Mouse (Mus musculus) 3T3-L1 (cell line): Measurements from ENCODE around the gene Kcnt1.
"Not testable (repeated sequence)": the region's sequence is repeated elsewhere in the genome, so short reads cannot be mapped to it uniquely, and the experiment has no call there.

Experiments
- DNase-seq: peaks from one replicate; pipeline ENCODE4 v3.0.0-alpha.2; 2015; ENCODE audit warnings: low read depth, low spot score

Kcnt1 gene

DNA sequence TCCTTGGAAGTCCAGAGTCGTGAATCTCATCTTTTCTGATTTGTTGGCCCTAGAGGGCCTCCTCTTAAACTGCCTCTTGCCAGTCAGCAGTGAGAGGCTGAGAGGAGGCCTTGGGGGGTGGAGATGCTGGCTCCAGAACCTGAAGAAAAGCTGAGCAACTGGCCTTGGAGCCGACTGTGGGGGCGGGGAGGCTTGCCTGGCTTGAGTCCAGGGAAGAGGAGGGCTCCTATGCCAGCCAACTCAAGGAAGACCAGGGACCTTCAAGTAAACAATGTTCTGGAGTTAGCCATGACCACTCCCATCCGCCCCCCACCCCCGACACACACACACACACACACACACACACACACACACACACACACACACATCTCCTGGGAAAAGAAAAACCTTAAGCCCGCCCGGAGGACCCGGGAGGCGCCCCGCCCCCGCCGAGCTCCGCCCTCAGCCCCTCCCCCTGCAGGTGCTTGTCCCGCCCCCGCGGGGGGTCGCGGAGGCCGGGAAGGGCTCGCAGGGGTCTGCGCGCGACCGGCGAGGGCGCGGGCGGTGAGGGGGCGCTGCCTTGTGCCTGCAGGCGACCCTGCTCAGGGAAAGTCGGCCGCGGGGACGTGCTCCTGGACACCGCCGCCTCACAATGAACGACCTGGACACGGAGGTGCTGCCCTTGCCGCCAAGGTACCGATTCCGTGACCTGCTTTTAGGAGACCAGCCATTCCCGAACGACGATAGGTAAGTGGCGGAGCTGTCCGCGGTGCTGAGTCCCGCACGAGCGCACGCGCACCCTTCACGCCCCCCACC, at the start of gene Kcnt1:
Gene Kcnt1 (plus strand): TSS at position 398 of the 795 bp plus-strand sequence.
- no peak for DNase-seq

DNA sequence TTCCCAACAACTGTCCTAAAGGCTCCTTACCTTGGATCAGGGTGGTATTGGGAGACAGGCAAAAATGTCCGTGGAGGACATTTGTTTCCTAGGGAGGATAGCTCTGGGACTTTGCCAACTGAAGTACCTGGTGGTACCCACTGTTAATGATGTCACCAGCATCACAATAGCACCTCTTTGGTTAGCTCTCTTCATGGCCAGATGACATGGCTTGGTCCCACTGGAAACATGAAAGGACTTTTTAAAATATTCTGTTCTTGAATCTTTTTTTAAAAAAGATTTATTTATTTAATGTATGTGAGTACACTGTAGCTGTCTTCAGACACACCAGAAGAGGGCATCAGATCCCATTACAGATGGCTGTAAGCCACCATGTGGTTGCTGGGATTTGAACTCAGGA, 47.8 kb upstream of the Kcnt1 start, which contains the start of gene Glt6d1:
Gene Glt6d1 (minus strand): TSS at position 101 of the 400 bp plus-strand sequence.
- not testable (repeated sequence) for DNase-seq

DNA sequence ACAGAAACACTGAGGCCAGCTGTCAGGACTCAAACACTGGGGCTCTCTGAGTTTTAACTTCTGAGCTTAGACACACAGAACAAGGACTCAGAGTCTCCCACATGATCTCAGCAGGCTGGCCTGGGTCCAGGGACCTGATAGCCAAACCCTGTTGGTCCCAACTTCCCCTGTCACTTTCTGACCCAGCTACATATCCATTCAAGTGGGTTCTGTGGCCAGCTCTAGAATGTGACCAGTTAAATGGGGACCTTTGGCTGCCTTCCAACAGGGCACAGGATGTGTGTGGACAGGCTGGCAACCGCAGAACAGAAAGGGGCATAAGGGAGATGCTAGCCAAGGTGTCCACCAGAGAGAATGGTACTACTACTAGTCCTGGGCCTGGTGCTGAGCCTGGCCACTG, 40.7 kb upstream of the Kcnt1 start, which contains the start of gene Lcn9:
Gene Lcn9 (plus strand): TSS at position 348 of the 400 bp plus-strand sequence.
- DNase-seq: peak; percentile 6

DNA sequence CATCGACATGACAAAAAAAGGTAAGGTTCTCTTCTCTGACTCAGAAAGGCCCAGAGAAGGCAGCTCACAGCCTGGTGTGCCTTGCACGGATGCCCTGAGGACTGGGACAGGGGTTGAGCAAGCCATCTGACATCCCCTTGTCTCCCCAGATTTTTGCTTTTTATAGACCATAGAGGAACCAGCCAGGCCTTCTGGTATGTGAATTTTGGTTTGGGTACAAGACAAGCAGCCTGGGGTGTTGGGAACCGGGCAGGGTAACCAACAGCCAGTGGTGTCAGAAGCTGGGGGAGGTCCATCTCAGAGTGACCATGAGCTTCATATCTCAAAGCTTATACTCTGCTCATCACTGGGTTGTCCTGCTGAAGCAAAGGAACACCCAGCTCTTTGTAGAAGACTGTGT, 38.8 kb upstream of the Kcnt1 start:
- no peak for DNase-seq

DNA sequence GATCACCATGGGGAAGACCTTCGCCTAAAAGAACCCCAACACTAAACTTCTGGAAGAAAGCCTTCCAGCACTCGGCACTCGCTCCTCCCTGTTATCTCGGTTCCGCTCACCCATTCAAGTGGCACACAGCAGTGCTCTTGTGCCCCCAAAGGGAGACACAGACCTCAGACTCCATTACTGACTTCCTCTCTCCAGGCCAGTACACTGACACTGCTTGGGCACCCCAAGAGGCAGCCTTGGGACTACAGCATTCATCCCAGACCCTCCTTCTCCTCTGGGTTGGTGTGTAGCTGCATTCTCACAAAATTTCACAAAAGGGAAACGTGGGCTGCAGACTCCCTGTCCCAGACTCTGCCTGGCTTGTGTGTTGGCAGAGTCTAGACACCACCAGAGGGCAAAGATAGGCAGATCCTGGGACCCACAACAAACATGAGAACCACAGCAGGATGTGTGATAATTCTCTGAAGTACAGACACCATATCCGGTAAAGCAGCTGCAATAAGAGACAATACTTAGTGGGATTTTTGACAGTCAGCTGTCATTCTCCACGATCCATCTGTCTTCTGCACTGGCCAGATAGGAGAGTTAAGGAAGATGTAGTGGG, 35.1 kb upstream of the Kcnt1 start:
- DNase-seq: no peak

DNA sequence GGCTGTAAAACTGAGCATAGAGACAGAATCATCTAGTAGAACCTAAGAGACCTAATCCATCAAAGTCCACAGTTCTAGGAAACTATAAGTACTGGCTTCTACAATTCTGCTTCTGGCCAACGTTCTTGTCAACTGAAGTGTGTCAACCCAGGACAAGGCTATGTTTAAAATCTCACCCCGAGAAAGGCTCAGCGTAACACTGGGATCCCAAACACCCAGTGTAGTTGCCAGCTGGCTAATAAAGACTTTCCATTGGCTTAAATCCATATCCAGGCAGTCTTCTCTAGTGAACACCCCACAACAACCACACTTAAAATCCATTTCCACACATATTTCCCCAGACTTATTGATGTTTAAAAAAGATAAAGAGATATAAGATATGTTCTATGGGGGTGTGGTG, 32.7 kb upstream of the Kcnt1 start:
- DNase-seq: no peak

DNA sequence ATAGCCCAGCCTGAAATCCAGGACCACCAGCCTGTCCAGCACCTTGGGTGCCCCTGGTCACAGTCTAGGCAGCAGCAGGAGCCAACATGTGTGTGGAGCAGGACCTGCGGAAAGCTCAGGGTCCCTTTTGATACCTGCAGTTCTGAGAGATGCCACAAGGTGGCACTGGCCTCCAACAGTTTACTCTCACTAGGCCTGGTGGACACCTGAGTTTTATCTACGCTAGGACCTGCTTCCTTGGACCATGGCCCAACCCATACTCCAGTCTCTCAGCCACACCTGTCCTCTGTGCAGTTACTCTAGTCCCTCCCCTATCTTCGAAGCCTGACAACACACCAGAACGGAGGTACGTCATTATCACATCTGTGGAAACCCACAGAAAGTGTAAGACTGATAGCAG, 27.2 kb upstream of the Kcnt1 start:
- DNase-seq: peak; percentile 80

DNA sequence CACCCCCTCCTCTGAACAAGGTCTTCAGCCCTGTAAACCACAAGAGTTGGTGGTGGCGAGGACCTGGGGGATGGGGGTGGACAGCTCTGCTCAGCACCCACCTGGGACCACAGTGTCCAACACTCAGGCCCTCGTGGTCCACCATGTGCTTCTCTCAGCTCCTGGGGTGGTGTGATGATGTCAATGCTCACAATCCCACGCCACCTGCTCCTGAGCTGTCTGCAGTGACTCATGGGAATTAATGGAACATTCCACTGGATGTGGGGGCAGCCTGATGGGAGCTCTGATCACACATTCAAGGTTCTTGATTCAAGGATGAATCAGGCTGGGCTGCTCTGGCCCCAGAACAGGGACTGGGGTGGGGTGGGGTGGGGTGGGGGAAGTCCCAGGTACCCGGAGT, 21.4 kb upstream of the Kcnt1 start:
- peak; percentile 45 for DNase-seq

DNA sequence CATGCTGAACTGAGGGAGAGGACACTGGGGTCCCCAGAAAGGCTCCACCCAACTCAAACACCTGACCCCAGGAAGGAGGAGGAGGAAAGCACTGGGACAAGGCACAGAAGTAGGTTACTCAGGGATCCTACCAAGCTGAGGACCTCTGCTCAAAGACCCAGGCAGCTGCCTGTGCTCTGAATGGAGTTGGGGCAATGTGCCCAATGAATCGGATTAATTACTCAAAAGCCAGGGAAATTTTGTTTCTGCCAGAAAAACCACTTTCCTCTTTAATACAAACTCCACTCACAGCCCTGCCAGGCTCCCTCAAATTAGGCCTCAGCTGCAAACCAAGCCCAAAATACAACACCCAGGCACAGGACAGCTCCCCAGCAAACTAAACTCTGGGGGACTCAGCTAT, 20.8 kb upstream of the Kcnt1 start:
- no peak for DNase-seq

DNA sequence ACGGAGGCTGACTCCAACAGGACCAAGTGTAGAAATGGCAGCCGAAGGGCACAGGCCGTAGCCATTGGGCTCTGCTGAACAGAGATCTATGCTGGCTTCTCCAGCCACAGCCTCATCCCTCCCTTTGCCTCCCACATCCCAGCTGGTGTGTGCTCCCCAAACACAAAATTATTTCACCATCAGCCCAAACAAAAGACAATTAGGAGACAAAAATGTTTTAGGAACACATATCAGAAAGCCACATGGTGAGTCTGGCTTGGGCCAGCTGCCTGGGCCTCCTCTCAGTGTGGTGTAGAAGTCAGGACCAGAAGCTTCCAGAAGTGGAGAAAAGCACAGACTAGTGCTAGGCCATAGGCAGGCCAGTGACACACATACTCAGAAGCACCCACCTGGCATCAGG, 19.4 kb upstream of the Kcnt1 start:
- no peak for DNase-seq

DNA sequence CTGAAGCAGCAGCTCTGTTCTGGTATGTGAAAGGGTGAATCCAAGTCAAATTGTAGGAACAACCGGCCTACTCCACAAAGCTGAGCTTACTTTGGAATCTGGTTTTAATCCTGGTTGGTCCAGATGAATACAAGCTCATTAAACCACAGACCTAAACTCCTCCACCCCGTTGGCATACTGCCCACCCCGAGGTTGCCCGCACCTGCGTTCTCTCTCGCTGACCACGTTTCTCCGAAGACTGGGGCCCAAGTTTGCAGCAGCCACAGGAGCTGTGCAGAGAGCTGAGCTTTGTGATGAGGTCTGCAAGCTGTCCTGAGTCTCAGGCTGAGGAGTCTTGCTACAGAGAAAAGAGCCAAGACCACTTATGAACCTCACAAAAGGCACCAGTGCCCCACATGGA, 17.0 kb upstream of the Kcnt1 start:
- DNase-seq: no peak

DNA sequence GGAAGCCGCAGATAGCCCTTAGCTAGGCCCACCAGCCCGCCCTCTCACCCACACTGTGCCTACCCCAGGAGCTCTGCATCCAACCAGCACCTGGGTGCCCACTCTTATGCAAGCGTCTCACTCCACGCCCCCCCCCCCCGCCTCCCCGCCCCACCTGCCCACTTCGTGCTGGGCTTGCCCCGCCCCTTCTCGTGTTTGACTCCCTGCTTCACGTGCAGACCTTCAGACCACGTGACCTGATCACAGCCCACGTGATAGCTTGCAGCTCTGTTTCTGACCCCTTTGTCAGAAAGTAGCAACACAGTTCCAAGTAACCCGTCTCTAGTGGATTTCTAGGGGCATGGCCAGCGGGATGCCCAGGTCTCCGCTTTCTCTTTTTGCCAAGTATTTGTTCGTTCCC, 16.3 kb upstream of the Kcnt1 start, which contains the start of gene Sohlh1:
Gene Sohlh1 (minus strand): TSS at position 23 of the 400 bp plus-strand sequence.
- DNase-seq: no peak

DNA sequence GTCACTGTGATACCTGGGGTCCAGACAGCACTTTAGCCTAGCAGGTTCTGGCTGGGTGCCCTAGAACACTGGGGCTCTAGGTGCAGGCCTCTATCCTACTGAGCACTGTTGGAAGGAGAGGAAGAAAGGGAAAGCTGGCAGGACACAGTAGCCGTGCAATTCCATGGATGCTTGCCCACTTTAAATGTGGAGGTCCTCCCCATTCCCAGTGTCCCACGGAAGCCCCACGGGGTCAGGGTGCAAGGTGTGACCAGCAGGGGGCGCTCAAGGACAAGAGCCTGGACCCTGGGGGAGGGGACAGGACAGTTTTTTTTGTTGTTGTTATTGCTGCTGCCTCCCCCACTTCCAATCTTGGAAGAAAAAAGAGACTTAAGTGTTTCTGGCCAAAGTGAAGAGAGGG, 13.2 kb upstream of the Kcnt1 start:
- DNase-seq: peak; percentile 21

DNA sequence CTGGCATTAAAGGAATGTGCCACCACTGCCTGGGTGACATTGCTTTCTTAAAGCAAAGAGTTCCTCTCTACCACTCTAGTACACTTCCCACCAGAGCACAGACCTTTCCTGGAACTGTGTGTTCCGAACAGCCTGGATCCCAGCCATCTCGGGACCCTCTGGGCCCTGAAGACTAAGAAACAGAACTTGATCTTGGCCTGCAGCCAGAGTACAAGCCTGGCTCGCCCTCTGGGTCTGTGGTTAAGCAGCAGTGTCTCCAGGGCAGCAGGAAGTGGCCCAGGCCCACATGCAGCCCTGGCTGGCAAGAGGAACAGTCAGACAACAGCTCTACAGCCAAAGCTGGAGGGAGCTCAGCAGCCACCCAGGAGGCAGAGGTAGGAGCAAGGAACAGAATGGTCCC, 10.9 kb upstream of the Kcnt1 start:
- DNase-seq: peak; percentile 47

DNA sequence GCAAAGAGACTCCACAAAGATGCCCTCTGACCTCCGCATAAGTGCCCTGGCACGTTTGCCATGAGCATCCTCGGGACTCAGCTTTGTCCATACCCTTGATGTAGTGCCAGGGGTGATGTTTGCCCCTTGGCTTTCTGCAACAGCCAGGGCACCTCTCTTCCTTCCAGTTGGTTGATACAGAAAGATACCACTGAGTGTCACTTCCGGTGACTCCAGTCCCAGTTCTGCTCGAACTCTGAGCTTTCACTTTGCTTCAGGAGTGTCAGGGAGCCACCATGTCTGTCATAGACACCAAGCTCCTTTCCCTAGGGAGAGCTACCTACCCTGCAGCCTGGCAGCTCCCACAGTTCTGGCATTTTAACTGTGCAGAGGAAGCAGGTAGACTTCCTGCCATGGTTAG, 9.5 kb upstream of the Kcnt1 start:
- no peak for DNase-seq

DNA sequence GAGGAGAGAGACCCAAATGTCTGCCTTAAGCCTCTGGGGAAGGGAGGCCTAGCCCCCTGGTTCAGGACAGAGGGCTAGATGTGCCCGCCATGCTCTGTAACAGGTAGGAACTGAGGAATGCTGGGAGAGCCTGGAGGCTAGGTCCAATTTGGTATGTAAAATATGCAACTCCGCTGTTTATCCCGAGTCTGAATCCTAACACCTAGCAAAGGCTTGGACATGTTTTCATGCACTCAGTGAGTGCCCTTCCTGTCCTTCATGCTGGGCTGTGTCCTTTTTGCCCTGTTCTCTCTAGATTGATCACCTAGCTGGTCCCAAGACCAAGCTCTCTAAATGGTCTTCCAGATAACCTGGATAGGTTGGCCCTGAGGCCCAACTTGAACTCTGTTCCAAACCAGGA, 3.6 kb upstream of the Kcnt1 start:
- no peak for DNase-seq

DNA sequence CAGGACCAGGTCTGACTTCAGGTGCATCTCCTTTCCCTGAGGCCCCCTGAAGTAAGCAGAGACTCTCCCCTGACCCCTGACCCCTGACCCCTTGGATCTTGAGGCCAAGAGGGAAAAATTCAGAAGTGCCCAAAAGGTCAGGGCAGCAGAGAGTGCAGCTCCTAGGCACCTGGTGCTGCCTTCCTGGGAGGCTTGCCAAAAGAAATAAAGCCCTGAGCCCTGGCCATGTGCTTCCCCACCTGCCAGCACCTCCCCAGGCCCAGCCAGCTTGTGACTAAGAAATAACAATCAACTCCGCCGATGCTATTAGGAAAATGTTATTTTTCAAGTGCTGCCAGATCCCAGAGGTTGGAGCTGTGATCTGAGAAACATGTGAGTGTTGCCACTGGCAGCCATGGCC, 1.5 kb upstream of the Kcnt1 start:
- no peak for DNase-seq

DNA sequence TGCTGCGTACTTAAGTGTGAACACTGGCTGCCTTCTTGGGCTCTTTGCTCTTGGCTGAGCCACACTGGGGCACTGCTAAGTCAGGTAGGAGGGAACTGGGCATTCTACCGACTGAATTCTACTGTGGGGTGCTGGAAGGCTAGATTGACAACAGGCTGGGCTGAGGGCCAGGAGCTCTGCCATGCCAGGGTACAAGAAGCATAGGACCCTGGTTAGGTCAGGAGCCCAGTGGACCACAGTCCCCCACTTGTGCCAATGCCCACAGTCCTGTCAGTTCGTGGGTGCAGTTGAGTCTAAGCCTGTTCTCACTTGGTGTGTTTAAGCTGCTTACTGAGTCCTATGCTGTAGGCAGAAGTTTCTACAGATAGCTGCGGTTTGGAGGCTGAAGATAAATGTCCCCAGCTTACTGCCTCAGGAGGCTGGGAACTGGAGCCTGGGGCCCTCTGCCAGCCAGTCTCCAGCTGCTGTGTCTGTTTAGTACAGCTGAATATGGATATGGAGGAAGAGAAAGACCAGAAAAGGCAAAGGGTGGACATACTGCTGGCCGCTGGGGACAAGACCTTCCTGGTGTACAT, 751 bp upstream of the Kcnt1 start:
- DNase-seq: no peak

DNA sequence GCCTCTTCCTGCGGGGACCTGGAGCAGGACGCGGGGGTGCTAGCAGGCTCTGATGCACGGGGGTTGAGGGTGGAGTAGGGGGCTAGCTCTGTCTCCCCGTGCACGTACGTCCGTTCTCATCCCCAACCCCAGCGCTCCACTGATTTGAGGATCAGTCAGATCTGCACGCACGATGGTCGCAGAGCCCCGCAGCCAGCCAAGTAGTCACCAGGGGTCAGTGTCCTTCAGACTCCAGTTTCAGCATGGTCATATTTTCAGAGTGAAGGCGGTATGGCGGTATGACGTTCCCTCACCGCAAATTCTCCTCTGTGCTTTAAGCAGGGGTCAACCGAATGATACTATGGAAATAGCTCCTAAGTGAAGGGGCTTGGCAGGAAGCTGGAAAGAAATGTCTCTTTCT, 696 bp downstream of the Kcnt1 start:
- no peak for DNase-seq

DNA sequence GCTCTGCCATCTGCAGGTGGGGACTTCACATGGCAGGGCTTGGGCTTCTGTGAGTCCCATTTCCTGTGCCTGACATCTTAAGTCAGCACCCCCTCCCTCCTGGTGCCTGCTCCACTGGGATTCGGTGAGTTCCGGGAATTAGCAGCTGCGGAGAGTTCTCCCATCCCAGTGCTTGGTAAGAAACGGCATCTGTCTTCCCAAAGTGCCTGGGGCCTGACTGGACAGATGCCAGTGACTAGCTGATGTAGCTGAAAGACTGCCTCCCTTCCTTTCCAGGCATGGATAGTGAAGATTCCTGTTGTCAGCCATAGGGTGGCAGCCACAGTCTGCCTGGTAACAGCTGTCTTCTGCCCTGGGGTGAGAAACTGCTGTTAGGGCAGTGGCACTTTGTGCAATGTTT, 1.9 kb downstream of the Kcnt1 start:
- peak; percentile 87 for DNase-seq

DNA sequence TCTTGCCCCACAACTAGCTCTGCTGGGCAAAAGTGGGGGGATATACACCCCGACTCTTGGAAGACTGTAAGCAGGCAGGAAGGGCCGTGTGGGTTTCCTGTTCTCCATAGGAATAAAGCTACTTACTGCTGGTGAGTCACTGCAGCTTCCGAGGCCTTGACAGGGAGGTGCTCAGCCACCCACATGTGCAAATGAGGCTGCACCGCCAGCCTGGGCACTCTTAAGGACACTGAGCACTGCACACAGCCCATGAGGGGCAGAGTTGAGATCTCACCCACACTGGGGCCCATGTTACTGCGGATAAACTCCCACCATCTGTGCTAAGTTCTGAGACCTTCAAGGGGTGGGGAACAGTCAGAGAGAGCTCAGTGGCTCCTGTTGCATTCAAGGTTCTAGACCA, 3.1 kb downstream of the Kcnt1 start:
- peak; percentile 47 for DNase-seq

DNA sequence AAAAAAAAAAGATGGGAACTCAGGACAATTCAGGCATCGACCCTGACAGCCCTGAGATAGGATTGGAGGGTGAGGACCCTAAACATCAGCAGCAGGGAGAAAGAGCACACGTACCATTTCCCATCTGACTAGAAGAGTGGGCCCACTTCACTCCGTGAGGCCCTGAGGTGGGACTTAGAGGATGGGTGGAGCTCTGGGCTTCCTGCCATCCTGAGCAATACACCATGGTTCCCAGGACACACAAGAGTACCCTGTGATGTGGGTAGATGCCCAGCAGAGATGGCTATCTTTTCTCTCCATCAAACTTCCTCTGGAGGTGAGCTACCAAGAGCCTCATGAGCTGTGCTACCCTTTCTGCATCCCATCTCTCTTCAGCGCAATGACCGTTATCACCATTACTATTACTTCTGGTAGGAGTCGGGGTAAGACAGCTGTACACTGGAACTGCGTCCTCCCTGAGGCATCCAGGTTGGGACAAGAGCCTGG, 13.8 kb downstream of the Kcnt1 start:
- DNase-seq: no peak
